Mouse (Mus musculus): ENCODE results near the gene Inpp5e.

The Inpp5e gene

DNA sequence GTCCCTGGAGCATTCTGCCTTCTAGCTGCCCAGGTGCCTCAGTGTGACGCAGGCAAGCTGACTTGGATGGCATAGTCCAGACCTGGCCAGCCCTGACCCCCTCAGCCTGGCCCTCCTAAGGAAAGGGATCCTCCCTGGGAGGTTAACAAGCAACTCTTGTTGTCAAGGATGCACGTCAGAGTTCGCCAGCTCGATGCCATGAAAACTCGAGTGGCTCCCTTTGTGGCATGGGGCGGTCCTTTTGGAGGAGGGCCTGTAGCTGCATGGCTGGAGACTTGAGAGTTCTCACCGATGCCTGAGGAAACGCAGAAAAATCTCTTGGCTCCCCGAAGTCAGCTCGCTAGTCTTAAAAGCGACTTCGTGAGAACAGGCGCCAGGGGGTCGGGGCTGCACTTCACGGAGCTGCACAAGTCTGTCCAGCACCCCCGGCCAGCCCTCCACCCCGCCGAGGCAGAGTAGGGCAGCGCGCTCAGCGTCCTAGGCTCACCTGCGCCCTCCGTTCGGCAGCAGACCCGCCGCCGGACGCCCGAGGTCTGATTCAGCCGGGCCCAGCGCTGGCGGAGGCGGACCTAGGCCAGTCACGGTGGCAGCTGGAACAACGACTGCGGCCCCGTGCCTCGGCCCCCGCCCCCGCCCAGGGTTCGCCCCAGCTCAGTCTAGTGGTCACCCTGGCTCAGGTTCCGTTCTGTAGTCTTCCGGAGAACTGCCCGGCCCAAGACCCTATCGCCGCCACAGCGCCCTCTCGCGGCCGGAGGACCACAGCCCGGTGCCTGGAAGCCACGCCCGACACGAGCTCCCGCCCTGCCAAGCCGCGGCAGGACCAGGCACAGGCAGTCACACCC is at the start of gene Inpp5e:
TSS of gene Inpp5e (minus strand) at position 689 of the 842 bp plus-strand sequence.
- DNase-seq, result peak; percentile 98

DNA sequence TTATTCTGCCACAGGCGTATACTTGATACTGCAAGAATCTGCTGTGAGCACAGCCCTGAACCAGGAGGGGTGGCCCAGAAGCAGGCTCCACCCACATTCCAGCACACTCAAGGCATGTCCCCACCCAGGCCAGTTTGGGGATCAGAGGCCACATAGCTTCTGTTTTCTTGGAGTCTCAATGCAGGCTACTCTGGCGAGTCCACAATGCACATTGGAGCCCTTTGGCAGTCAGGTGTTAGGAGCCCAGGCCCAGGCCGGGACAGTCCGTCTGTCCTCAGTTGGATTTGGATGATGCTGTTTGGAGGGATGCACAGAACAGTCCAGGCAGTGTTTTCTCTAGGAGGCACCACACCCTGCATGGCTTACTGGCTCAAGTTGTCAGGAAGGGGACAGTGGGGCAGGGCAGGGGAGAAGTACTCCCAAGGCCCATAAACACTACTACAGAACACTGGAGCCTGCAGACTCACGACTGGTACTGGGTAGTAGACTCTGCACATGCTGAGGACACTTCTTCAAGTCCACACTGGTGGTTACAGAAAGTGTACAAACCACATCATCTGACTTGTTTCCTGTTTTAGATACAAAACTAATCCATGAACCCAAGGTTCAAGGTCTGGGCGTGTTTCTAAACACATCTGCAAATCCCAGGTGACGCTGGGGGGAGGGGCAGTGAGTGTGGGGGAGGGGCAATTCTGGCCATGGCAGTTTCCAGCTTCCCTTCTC is 49.6 kb upstream of the Inpp5e start:
- no peak for DNase-seq

DNA sequence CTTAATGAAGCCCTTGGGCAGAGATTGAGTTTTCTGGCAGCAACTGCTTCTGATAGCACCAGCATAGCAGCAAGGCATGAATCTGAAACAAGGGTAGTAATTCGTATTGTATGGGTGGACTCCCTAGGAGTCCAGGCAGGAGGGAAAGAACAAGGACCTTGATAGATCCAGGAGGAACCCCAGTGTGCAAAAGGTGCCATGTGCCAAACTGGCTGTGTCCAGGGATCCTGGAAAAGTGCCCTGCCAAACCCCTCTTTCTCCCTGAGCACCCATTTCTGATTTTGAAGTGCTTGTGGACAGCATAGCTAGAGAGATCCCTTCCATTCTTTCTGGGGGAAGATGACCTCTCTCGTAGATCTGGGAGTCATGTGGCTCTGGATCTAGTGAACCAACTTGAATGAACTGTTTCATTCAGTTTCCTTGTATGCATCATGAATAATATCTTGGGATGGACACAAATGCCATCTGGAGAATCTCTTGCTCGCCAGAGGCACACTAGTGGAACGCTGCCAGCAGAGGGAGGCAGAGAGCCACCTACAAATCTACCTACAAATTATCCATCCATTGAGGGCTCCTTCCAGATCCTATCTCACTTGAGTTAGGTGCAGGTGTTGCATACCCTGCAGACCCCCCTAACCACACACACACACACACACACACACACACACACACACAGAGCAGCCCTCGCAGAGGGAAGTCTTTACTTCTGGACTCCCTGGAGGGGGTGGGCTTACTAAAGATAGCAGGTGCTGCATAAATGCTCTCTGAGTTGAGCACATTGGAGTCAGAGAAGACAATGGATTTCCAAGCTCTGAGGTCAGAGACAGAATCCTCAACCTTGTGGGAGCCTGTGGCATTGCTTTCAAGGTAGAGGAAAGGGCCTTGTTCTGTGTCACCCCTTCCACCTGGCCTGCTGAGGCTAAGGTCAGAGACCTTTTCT is 40.4 kb upstream of the Inpp5e start:
- DNase-seq, result peak; percentile 87

DNA sequence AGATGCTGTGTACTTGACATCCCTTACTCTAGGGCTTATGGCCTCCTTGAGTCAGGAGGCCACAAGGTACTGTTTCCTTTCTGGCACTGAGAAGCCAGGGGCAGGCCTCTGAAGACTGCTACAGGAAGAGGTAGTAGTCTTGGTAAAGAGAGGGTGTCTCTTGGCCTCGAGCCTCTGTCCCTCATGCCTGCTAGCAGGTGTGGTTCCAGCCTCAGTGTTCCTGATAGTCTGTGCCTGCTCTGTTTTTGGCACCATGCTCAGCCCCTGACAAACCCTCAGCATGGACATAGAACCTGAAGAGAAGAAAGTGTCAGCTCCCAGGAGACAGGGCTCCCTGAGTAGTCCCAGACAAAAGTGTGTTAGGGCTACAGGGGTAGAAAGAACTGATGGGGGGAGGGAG is 38.4 kb upstream of the Inpp5e start:
- no peak for DNase-seq

DNA sequence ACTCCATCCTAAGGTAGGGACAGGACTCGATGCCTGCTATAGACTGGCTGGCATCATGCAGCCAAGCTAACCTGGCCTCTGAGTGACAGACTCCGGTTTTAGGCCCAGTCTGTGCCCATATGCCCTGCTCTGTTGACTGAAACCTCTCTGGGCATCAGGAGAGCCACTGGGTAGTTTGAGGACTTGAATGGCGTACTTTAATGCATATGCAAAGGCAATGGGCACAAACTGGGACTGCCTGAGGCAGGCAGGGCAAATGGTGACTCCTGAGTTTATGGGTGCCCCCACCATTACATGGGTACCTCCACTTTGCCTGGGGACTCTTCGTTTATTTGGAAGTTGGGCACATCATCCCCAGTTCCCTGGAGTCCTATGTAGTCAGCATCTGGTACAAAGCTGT is 37.7 kb upstream of the Inpp5e start:
- DNase-seq, result no peak

DNA sequence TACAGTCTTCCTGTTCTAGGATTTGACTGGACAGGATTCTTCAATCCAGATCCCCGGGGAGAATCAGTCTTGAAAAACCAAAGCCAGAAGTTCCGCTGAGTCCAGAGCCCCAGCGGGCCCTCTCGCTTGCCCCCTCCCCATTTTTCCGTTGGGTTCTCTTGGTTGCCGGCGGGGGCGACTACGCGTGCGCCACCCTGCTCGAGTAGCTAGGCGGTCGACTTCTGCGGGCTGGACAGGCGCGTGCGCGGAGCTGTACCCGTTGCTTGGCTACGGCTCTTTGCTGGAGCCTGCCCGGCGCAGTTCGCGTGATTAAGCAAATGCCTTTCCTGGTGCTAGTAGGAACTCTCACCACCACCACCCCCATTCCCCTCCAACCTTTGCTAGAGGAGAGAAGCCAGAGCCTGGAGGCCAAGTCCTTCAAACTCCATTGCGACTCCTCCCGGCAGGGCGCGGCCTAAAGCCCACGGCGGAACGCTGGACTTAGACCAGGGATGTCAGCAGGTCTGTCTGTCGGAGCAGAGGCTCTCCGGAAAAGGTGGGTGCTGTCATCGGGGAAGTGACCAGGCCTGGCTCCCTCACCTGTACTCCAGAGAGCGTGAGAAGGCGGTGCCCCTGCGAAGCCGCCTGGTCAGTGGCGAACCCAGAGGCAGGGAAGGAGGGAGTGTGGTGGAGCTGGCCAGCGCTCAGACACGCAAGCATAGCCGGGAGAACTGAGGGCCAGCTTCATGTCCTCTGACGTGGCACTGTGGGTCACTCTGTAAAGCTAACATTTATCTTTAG is 36.9 kb upstream of the Inpp5e start:
- peak; percentile 92 for DNase-seq

DNA sequence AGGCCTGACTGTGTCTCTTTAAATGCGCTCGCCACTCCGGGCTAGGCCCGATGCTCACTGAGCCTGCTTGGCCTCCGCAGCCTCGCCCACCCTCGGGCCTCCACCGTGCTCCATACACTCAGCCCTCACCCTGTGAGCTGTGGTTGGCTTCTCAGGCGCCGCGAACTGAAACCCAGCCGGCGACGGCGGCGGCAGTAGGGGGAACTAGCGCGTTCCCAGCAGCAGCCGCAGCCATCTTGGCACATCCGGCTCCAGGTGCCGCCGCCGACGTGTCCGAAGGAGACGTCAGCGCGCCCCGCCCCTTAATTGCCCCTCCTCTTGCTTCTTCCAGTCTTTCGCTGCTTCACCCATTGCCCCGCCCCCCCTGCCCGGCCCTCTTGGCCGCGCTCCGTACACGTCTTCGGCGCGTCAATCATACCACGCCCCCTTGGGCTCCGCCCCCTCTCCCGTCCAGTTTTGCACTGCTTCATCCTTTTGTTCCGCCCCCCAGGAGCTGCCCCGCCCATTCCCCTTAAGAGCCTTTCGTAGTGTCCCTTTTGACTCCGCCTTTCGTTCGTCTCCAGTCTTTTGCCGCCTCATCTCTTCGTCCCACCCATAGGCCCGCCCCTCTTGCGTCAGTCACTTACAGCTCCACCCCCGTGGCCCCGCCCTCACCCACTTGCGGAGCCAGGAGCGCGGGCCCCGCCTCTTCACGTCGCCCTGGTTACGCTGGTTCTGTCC is 36.1 kb upstream of the Inpp5e start, which contains the start of gene Sec16a:
TSS of gene Sec16a (minus strand) at position 271 of the 720 bp plus-strand sequence.
- peak; percentile 100 for DNase-seq

DNA sequence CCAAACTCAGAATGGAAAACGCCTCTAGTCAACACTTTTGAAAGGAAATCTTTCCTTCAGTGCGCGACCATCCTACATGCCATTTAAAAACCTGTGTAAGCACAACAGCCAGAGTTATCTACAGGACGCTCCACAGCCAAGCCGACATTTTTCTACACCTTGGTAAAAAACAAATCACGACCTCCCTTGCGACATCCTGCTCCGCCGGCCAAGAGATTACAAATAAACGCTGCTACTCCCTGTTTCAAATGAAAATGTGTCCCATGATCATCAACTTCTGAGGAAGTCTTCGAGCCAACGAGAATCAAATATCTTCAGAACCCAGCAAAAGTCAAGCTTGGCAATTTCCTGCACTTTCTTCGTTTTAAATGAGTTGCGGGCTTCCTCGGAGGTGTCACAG is 35.4 kb upstream of the Inpp5e start:
- no peak for DNase-seq

DNA sequence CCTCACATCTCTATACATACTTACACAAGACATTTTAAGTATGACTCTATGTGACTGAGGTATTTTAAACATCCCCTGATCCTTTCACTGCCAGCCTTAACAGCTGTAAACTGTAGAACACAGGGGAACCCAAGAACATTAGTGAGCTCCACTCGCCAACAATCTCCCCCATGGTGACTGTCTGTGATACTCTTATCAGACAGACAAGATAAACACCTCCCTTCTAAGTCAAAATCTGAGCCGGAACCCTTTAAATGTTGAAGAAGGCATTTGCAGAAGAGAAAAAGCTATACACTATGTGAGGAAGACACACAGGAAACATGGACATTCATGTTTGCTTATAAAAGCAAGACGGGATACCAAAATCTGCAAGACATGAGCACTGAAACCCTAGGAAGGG is 34.9 kb upstream of the Inpp5e start:
- DNase-seq, result no peak

DNA sequence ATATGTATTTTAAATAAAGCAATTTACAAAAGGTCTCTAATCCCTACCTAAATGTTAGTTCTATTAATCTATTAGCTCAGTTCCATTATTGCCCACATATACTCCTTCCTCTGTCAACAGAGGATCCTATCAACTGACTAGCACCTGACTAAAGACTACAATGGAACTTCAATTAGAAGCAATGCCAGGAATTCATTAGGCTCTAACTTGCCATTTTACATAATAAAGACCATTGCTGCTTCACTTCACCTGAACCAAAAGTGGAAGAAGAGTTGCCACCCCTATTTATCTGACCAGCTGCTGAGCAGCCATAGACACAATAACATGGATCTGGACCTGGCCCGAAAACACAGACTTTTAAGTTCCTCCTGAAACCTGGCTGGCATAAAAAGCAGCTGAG is 33.8 kb upstream of the Inpp5e start:
- no peak for DNase-seq

DNA sequence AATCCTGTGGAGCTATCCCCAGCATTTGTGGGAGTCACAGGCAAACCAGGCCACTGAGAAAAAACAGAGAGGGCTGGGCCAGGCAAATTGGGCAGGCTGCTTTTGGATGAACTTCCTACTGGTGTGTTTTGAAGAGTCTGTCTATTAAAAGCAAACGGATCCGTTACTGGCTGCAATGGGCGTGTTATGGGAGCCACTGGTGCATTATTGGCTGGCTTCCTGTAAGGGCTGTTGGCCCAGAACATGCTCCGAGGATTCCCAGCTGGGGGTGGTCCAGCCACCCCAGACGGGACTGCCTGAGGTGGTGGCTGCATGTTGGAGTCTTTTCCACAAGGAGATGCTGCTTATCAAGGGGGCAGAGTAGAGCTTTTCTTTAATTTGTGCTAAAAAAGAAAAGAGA is 32.7 kb upstream of the Inpp5e start:
- no peak for DNase-seq

DNA sequence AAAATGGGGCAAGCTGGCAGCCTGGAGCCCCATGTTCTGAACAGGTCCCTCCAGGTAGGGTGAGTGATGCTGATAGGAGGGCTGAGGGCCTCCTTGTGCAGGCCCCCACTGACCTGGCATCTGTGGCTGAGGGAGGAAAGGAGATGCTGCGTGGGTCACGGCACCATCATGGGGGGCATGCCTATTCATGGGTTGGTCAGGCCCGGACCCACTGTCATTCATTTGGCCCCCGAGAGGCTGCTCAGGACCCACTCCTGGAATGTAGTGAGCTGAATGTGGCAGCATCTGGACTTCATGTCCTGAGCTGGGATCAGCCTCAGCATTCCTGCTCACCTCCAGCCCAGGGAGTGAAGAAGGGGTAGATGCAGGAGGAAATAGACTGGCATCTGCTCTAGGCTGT is 32.3 kb upstream of the Inpp5e start:
- DNase-seq, result no peak

DNA sequence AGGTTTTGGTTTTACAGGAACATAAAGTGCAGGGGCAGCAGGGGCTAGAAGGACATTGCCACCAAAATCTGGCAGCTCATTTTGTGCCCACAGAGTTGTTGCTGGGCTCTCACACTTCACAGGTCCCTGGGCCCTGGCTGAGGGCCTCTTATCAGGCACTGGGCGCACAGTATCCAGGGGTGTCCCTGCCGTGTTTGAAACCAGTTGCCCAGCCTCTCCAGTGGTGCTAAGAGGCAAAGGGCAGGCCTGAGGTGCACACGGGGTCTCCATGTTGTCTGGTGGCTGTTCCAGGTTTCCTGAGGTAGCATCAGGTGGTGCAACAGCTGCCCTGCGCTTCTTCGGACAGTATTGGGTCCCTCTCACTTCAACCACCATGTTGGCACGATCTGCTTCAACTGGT is 30.7 kb upstream of the Inpp5e start:
- no peak for DNase-seq

DNA sequence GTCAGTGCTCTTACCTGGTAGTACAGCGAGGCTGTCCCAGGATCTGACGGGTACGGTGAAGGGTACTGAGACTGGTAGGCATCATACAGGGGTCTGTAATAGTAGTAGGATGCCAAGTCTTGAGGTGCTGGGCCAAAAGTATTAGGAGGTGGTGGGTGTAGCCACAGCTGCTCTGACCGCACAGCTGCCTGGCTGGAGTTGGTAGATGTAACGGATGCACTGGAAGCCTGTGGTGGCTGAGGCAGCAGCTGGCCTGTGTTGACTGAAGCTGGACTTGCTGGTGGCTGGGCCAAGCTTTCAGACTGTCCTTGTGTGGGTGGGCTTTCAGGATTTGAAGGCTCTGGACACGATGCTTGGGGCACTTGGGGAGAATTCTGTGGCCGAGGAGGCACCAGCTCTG is 29.4 kb upstream of the Inpp5e start:
- no peak for DNase-seq

DNA sequence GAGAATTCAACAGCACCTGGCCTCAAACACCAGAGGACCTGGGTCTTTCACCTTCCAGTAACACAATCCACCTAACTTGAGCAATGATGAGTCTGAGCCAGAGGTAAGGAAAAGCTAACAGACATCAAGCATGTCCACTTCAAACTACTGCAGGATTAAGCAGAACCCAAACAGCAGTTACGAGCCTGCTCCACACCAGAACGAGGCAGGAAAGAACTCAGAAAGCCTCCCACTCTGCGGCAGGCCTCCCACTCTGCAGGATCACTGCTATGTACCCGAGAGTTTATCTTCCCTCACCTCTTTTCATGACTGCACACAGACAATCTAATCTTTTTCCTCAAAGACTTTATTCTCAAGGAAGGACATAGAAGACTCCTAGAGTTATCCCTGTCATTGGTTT is 28.2 kb upstream of the Inpp5e start:
- DNase-seq, result no peak

DNA sequence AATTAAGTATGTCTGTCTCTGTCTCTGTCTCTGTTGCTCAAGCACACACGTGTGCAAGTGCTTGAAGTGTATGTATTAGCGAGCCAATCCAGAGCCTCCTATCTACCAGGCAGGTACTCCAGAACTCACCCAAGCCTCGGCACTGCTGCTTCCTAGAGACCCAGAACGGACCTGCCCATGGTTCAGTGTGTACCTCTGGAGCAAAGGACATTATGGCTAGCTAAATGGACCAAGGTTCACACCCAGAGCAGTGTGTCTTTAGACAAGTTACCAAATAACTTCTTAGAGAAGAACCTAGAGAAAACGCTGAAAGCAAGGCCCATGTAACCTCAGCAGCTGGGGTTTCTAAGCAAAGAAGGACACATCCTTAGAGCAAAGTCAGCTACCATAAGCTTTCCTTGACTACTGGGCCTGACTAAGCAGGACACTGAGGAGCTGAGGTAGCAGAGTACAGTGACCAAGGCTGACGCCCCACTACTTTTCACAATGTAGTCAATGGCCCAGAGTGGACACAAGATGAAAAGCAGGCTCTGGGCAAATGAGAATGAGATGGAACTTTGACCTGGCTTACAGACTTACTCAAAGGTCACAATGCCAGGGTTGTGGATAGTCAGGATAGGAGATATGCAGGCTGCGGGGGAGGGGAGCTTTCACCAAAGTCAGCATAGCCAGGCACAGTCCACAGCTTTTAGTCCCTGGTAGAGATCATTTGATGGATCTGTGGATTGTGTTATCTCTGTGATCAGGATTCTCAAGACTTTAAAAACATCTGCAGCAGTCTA is 26.0 kb upstream of the Inpp5e start:
- no peak for DNase-seq

DNA sequence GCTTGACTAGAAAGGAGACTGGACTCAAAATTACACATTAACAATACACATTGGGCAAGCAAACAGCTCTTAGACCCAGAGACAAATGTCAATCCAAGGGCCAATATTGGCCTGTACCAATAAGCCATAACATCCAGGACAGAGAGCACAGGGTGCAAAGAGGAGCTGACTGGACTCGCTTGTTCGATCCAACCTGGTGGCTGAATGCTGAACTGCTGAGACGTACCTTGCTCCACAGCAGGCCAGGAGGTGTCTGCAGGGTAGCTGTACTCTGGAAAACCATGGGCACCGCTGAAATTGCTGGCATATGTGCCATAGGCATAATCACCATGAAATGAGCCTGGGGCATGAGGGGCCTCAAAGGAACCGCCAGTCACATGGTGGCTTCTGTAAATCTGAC is 20.8 kb upstream of the Inpp5e start:
- DNase-seq, result no peak

DNA sequence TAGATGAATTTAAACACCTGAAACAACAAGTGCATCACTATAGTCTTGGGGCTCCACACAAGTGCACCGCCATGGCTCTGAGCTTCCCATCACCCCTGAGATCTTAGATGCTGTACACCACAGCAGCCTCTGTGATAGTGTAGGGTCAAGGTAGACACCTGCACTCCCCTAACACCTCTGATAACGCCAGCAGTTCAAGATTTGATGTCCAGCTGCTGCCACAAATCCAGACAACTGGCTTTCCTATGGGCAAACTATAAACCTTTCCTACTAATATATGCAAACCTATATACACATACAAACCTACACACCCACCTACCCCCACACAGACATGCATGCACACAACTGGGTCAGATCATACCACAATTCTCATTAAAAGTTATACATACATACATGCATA is 15.5 kb upstream of the Inpp5e start:
- DNase-seq, result no peak

DNA sequence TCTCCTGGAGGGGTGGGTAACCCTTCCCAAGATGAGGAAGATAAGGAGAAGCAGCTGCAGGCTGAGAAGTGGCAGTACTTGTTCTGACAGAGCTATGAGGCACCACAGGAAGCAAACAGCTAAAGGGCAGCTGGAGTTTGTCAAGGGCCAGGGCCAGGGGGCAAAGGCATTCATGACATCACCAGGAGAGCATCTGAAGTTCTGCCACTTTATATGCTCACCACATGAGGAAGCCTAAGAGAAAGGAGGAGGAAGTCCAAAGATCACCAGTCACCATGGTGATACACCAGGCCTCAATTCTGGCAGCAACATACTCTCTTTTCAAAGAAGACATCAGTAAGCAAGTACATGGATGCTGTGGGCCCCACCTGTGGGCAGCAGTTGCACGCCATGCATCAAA is 14.1 kb upstream of the Inpp5e start:
- DNase-seq, result no peak

DNA sequence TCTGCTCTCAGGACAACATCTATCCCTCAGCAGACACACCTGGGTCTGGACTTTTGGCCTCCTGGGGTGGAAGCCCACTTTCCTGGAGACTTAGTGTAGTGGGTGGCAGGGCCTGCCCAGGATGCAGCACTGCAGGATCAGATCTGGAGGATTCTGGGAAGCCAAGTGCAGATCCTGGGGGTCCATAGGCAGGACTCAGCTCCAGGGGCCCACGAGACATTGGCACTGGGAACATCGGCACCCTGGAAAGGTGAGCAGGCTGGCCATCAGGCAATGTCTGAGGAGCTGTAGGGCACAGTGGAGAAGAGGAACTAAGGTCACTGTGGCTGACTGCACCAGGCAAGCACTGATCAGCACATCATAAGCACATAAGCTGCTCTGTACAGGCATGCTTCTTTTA is 13.0 kb upstream of the Inpp5e start:
- DNase-seq, result no peak

DNA sequence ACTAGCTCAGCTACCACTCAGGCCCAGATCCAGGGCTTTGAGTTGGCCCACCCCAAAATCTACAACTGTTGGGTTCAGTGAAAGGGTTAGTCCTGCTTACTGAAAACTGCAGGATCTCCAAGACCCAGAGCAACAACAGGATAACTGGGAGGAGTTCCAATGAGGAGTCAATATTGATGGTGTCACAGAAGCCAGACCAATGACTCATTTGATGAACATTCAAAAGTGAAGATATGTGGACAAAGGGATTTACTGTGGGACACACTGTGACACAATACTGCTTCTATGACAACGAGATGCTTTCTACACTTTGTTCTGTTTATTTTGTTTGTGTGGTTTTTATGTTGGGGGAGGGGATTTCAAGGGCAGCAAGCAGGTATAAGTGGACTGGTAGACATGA is 9.1 kb upstream of the Inpp5e start:
- DNase-seq, result no peak
